Mouse (Mus musculus): ENCODE measurements around the gene Gnai3. TPM values are rescaled to one million over a fixed set of nuclear protein-coding genes. Genes with fewer than 3 reads are reported as not detected.
A peak's percentile ranks its signal among the peaks of the same experiment; 100 is the strongest.

Gnai3 gene
- polyA plus RNA-seq, 1 experiment from 2014 or later: 65.9 TPM

DNA sequence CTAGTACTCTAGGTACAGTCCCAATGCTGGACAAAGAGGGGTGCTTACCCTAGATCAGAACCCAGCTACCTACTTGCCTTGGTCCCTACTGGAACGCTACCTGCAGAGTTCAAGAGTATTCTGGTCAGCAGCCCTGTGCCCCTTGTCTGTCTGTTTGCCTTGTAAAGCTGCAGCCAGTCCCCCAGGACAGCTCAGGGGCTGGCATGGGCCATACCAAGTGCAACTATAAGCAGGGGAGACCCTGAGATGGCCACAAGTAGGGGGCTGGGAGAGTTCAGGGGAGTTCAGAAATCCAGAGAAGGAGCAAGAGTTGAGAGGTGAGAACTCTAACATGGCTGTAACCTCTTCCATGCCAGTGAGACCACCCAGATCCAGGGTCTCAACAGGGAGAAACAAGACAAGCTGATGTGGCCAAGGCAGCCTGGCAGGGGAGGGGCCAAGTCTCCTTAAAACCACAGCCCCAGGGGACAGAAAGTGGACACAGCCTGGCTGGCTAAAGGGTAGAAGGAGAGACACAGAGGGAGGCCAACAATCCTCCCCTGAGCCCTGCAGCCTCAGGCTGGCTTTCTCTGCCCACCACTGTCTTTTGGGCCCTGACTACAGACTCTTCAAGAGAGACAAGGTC lies 63.6 kb downstream of the Gnai3 start:
- peak overlapping the region; percentile 17 for H3K4me3 ChIP-seq
- peaks cover 12% of the 10 kb centered on the region for H3K36me3 ChIP-seq
- 75% methylated on average over 1 of the region's 1 CpGs for WGBS

DNA sequence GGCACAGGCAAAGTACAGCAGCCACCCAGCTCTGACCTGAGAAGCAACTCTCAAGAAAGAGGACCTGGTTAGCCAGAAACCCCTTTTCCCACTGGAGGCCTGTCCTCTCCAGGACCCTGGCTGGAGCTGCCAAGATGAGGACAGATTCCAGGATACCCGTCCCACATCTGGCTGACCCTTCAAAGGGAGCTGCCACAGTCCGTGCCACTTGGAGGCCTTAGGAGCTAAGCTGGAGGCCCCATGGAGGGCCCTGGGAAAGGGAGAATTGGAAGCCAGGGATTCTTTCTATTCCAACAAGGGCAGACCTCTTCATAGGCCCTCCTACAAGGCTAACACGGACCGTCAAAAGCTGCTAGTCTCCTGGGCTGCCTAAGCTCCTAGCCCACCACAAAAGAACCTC lies 64.3 kb downstream of the Gnai3 start:
- WGBS: 22% methylated on average over 4 of the region's 4 CpGs
- Histone ChIP-seq H3K27ac (peak overlapping the region; percentile 49), H3K4me3 (peak overlapping the region; percentile 17; the same call in 1 of the 2 replicates), H3K27me3 (no peaks in the 10 kb centered on the region), H3K4me1 (replicated peaks) (peaks cover 48% of the 10 kb centered on the region), H3K9ac (peak overlapping the region; percentile 31), H3K36me3 (peaks cover 19% of the 10 kb centered on the region), H3K9me3 (replicated peaks) (no peaks in the 10 kb centered on the region), H3K4me2 (peak overlapping the region; percentile 30)
- ATAC-seq (replicated peaks; ENCODE audit: insufficient number of reproducible peaks, insufficient read depth, low FRiP score, low read depth): no peak

More for the DNA sequence above, 63.6 kb downstream of the Gnai3 start:
- H3K27ac ChIP-seq: peak overlapping the region; percentile 49
- H3K4me2 ChIP-seq: peak overlapping the region; percentile 30; the same call in 1 of the 2 replicates
- H3K4me1 ChIP-seq (replicated peaks): peaks cover 55% of the 10 kb centered on the region
- no peaks in the 10 kb centered on the region for H3K9me3 ChIP-seq (replicated peaks)
- no peaks in the 10 kb centered on the region for H3K27me3 ChIP-seq
- no peak for ATAC-seq (replicated peaks; ENCODE audit: insufficient number of reproducible peaks, insufficient read depth, low FRiP score, low read depth)
- peak overlapping the region; percentile 32 for H3K9ac ChIP-seq

GRCm38 (mm10) chr3:108076836-108077235 lies 69.1 kb downstream of the Gnai3 start:
- WGBS: 90% methylated on average over 9 of the region's 9 CpGs
- Histone ChIP-seq H3K4me2 (no peak overlapping the region), H3K9me3 (replicated peaks) (no peaks in the 10 kb centered on the region), H3K36me3 (peaks cover 41% of the 10 kb centered on the region), H3K9ac (no peak overlapping the region), H3K4me1 (replicated peaks) (peaks cover 12% of the 10 kb centered on the region), H3K27me3 (no peaks in the 10 kb centered on the region), H3K27ac (no peak overlapping the region), H3K4me3 (no peak overlapping the region)
- ATAC-seq (replicated peaks; ENCODE audit: insufficient number of reproducible peaks, insufficient read depth, low FRiP score, low read depth): no peak

GRCm38 (mm10) chr3:108072983-108073569 lies 72.9 kb downstream of the Gnai3 start:
- Histone ChIP-seq H3K9me3 (replicated peaks) (no peaks in the 10 kb centered on the region), H3K4me1 (replicated peaks) (peaks cover 12% of the 10 kb centered on the region), H3K4me2 (no peak overlapping the region), H3K36me3 (peaks cover 32% of the 10 kb centered on the region), H3K27me3 (no peaks in the 10 kb centered on the region), H3K9ac (no peak overlapping the region), H3K4me3 (no peak overlapping the region), H3K27ac (no peak overlapping the region)
- no peak for ATAC-seq (replicated peaks; ENCODE audit: insufficient number of reproducible peaks, insufficient read depth, low FRiP score, low read depth)
- 71% methylated on average over 10 of the region's 10 CpGs for WGBS

- Histone ChIP-seq H3K4me3 (no peak overlapping the region), H3K27ac (no peak overlapping the region), H3K36me3 (peaks cover 11% of the 10 kb centered on the region), H3K4me2 (no peak overlapping the region), H3K27me3 (no peaks in the 10 kb centered on the region), H3K9ac (no peak overlapping the region), H3K9me3 (replicated peaks) (no peaks in the 10 kb centered on the region), H3K4me1 (replicated peaks) (peaks cover 12% of the 10 kb centered on the region)
- ATAC-seq (replicated peaks; ENCODE audit: insufficient number of reproducible peaks, insufficient read depth, low FRiP score, low read depth): no peak
- 60% methylated on average over 10 of the region's 10 CpGs for WGBS
These were observed 75.4 kb downstream of the Gnai3 start for GRCm38 (mm10) chr3:108070295-108071293.

DNA sequence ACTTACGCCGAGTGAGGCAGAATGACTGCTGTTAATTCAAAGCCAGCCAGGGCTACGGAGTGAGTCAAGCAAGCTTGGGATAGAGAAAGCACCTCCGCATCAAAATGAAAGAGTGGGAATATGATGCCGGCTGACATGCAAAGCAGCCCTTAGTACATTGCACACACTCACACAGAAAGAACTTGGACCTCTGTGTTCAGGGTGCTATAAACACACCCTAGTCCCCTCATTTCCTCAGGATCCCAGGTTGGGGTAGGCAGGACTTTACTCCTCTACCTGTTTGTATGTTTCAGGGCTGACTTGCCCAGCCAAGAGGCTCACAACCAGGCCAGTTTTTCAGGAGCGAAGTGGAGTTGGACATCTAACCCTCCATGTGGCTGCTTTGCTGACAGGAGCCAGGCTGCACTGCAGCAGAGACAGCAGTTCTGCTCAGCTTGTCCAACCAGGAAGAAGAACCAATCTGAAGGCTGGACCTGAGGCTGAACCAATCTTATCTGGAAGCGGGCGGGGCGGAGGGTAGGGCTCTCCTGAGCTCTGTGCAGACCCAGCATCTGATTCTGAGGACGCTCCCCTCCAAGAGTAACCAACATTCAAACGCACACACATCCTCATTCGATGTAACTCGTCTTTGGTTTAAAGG lies 76.6 kb downstream of the Gnai3 start:
- H3K4me1 ChIP-seq (replicated peaks): peaks cover 12% of the 10 kb centered on the region
- 0 out of 2 replicates have a peak, but pooled peaks have one; percentile 17 for ATAC-seq (replicated peaks; ENCODE audit: insufficient number of reproducible peaks, insufficient read depth, low FRiP score, low read depth)
- no peak overlapping the region for H3K9ac ChIP-seq
- H3K9me3 ChIP-seq (replicated peaks): no peaks in the 10 kb centered on the region
- H3K4me2 ChIP-seq: peak overlapping the region; percentile 52
- no peaks in the 10 kb centered on the region for H3K36me3 ChIP-seq
- no peaks in the 10 kb centered on the region for H3K27me3 ChIP-seq
- H3K27ac ChIP-seq: no peak overlapping the region; the same call in 1 of the 2 replicates
- WGBS: 40% methylated on average over 13 of the region's 13 CpGs
- peak overlapping the region; percentile 25 for H3K4me3 ChIP-seq

DNA sequence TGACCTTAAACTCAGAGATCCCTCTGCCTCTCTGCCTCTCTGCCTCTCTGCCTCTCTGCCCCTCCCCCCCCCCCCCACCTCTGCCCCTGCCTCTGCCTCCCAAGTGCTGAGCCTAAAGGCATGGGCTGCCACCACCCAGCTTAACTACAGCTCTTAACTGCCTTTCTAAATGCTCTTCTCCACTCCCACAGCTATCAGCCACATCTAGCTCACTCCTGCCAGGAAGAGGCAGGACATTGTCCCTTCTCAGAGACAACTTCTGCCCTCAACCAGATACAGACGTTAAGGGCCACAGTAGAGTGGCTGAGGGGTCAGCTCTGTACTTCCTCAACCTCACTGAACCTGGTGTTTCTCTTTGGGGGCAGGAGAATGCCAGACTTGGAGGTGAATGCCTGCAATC lies 77.1 kb downstream of the Gnai3 start:
- no peak overlapping the region for H3K4me3 ChIP-seq
- no peaks in the 10 kb centered on the region for H3K9me3 ChIP-seq (replicated peaks)
- no peak overlapping the region; the same call in 1 of the 2 replicates for H3K4me2 ChIP-seq
- no peak overlapping the region; the same call in 1 of the 2 replicates for H3K27ac ChIP-seq
- H3K36me3 ChIP-seq: no peaks in the 10 kb centered on the region
- H3K4me1 ChIP-seq (replicated peaks): peaks cover 12% of the 10 kb centered on the region
- WGBS: 4% methylated on average over 1 of the region's 1 CpGs
- no peaks in the 10 kb centered on the region for H3K27me3 ChIP-seq
- ATAC-seq (replicated peaks; ENCODE audit: insufficient number of reproducible peaks, insufficient read depth, low FRiP score, low read depth): no peak
- H3K9ac ChIP-seq: no peak overlapping the region

GRCm38 (mm10) chr3:108067370-108067934 lies 78.5 kb downstream of the Gnai3 start:
- H3K27me3 ChIP-seq: no peaks in the 10 kb centered on the region
- no peak overlapping the region for H3K9ac ChIP-seq
- H3K27ac ChIP-seq: no peak overlapping the region
- H3K4me1 ChIP-seq (replicated peaks): peaks cover 12% of the 10 kb centered on the region
- no peak overlapping the region for H3K4me2 ChIP-seq
- H3K4me3 ChIP-seq: no peak overlapping the region
- 60% methylated on average over 6 of the region's 6 CpGs for WGBS
- ATAC-seq (replicated peaks; ENCODE audit: insufficient number of reproducible peaks, insufficient read depth, low FRiP score, low read depth): no peak
- no peaks in the 10 kb centered on the region for H3K9me3 ChIP-seq (replicated peaks)
- no peaks in the 10 kb centered on the region for H3K36me3 ChIP-seq

DNA sequence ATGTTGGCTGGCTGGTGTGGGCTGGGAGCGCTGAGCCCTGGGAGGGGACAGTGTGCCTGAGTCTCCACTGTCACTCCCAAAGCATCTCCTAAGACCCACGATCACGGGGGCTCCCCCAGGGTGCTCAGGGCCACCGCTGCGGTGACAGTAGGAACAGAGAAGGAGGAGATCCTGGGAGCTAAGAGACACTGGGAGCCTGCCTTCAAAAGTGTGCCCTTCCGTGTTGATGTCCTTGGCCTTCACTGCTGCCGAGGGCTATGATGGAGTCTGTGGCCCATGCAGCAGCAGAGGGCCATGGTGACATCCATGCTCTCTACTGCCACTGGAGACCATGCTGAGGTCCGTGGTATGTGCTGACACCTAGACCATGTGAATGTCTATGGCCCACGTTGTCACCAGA lies 80.4 kb downstream of the Gnai3 start:
- H3K27me3 ChIP-seq: no peaks in the 10 kb centered on the region
- no peak overlapping the region for H3K9ac ChIP-seq
- no peak overlapping the region for H3K4me2 ChIP-seq
- H3K4me1 ChIP-seq (replicated peaks): peaks cover 15% of the 10 kb centered on the region
- no peaks in the 10 kb centered on the region for H3K9me3 ChIP-seq (replicated peaks)
- no peak overlapping the region for H3K27ac ChIP-seq
- H3K36me3 ChIP-seq: no peaks in the 10 kb centered on the region
- H3K4me3 ChIP-seq: no peak overlapping the region
- WGBS: 76% methylated on average over 9 of the region's 9 CpGs
- no peak for ATAC-seq (replicated peaks; ENCODE audit: insufficient number of reproducible peaks, insufficient read depth, low FRiP score, low read depth)

- Histone ChIP-seq H3K36me3 (no peaks in the 10 kb centered on the region), H3K27ac (no peak overlapping the region), H3K9ac (no peak overlapping the region), H3K4me3 (no peak overlapping the region), H3K27me3 (no peaks in the 10 kb centered on the region), H3K4me1 (replicated peaks) (peaks cover 12% of the 10 kb centered on the region), H3K4me2 (no peak overlapping the region), H3K9me3 (replicated peaks) (no peaks in the 10 kb centered on the region)
- ATAC-seq (replicated peaks; ENCODE audit: insufficient number of reproducible peaks, insufficient read depth, low FRiP score, low read depth): no peak
- 43% methylated on average over 4 of the region's 4 CpGs for WGBS
These were observed 81.3 kb downstream of the Gnai3 start for GRCm38 (mm10) chr3:108064672-108065071.

All from heart, embryonic 15.5 days (tissue).